8 mouse cellular contexts compared by ENCODE assay signal in genomic region chr5:143974931-143975630, GRCm38 (mm10). TPM values are rescaled to one million over a fixed set of nuclear protein-coding genes. Genes with fewer than 3 reads are reported as not detected.
DNase-seq lines count a peak whose midpoint lies in the region; ATAC-seq lines count a peak whose summit lies in the region.

No protein-coding gene starts in this region.

- DNase-seq in layer of hippocampus, adult 11-12 months (ENCODE audit: low spot score), result peak; percentile 63
- no peak for DNase-seq in layer of hippocampus, adult 9-10 months (ENCODE audit: low spot score)
- DNase-seq in cerebellum, postnatal 10 days, result peak; percentile 82 to 84
- DNase-seq in frontal cortex, postnatal 36 days (ENCODE audit: low spot score in 2 of 2), result peak; percentile 54 to 57
- DNase-seq in left cerebral cortex, adult 11 months (ENCODE audit: low spot score), result peak; percentile 26
- peak; percentile 70 for DNase-seq in lung, postnatal 36 days
- DNase-seq in right cerebral cortex, postnatal 10 days (ENCODE audit: low spot score in 2 of 2), result peak; percentile 48 to 63

- H3K9ac ChIP-seq in hindbrain, embryonic 13.5 days, result no peak overlapping the region

- no peak overlapping the region for H3K4me2 ChIP-seq in hindbrain, embryonic 13.5 days

- ATAC-seq in hindbrain, embryonic 13.5 days (ENCODE audit: low FRiP score), result 0 out of 2 replicates have a peak, but pooled peaks have one; percentile 39

- H3K4me3 ChIP-seq in hindbrain, embryonic 13.5 days, result no peak overlapping the region

- no peaks in the 10 kb centered on the region for H3K4me1 ChIP-seq in hindbrain, embryonic 13.5 days (replicated peaks)

- 54% methylated on average over 4 of the region's 4 CpGs for WGBS in hindbrain, embryonic 13.5 days

- no peaks in the 10 kb centered on the region for H3K9me3 ChIP-seq in hindbrain, embryonic 13.5 days

- no peaks in the 10 kb centered on the region for H3K27me3 ChIP-seq in hindbrain, embryonic 13.5 days

- no peak overlapping the region for H3K27ac ChIP-seq in hindbrain, embryonic 13.5 days

- H3K36me3 ChIP-seq in hindbrain, embryonic 13.5 days, result no peaks in the 10 kb centered on the region

RNA-seq across cellular contexts. Expression of gene Ccz1, which starts 39.6 kb away (rescaled TPM):
- 80.9 and 88.5 TPM in 2 replicates for polyA plus RNA-seq in hindbrain, embryonic 13.5 days (2015; fragmentation: Nextera tagmentation; extraction: Ambion mirVana)

RNA-seq across cellular contexts. Expression of gene Rsph10b, which starts 42.2 kb away (rescaled TPM):
- polyA plus RNA-seq in hindbrain, embryonic 13.5 days (2015; fragmentation: Nextera tagmentation; extraction: Ambion mirVana), result 3.1 and 3.2 TPM in 2 replicates

RNA-seq across cellular contexts. Expression of gene Gm42421, which starts 47.1 kb away (rescaled TPM):
- polyA plus RNA-seq in hindbrain, embryonic 13.5 days (2015; fragmentation: Nextera tagmentation; extraction: Ambion mirVana), result 1.9 and 2.4 TPM in 2 replicates

RNA-seq across cellular contexts. Expression of gene Ocm, which starts 51.4 kb away (rescaled TPM):
- 0.70 TPM in 1 of 2 replicates, not detected in the other for polyA plus RNA-seq in hindbrain, embryonic 13.5 days (2015; fragmentation: Nextera tagmentation; extraction: Ambion mirVana)
